In the genomic region with DNA sequence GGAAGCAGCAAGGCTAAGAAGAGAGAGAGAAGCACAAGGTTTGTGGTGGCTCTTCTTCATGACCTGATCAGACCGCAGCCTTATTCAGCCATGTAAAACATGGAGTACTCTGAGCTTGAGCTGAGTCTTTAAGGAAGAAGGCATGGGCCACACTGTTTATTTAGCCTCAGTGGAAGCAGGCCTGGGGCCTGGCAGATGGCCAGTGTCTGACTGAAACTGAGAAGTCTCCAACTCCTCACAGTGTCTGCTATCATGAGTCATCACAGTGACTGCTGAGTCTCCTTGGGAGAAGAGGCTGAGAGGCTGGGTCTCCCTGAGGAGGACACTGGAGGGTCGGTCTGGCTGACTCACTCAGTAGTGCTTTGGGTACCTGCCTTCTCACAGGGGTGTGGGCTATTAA, we compare ENCODE assay signal across 14 mouse cellular contexts. TPM values are rescaled to one million over a fixed set of nuclear protein-coding genes. Genes with fewer than 3 reads are reported as not detected.
DNase-seq lines count a peak whose midpoint lies in the region; ATAC-seq and TF ChIP-seq lines count a peak whose summit lies in the region.
"Had no signal": no experiment of that assay in that cellular context is flagged by ENCODE, and none has a peak within 500 bp of the region (broad histone marks: within the 10 kb centered on the region; RNA-seq: fewer than 3 reads in every experiment).

No protein-coding gene starts in this region.

- no peak for TF ChIP-seq CTCF in MEL (IDR thresholded peaks at IDR 0.05 in 2 of 3, conservative IDR thresholded peaks at IDR 0.05 in 1 of 3; ENCODE audit: control insufficient read depth in 1 of 3, insufficient read depth in 1 of 3, low read depth in 2 of 3, low read length in 3 of 3, poor library complexity in 1 of 3, severe bottlenecking in 1 of 3)
- TF ChIP-seq CTCF in left cerebral cortex, adult 2 months (IDR thresholded peaks at IDR 0.05) = no peak

- intact Hi-C loops in left cerebral cortex, adult 2 months (cut with DNase I) = no loop called here
- intact Hi-C loops in gastrocnemius, postnatal 14 days (cut with DNase I; ENCODE audit: low total_unique reads) = loop anchor here (2.0 kb wide), 1 partner anchor 62 kb away; no protein-coding TSS in a partner anchor

- no peaks in the 10 kb centered on the region for H3K79me2 ChIP-seq in MEL (ENCODE audit: control insufficient read depth, insufficient read depth, low read length, poor library complexity)

- no peaks in the 10 kb centered on the region for H3K27me3 ChIP-seq in MEL (ENCODE audit: control insufficient read depth in 1 of 2, insufficient read depth in 2 of 2, low read length in 2 of 2)

- H3K36me3 ChIP-seq in MEL (ENCODE audit: control insufficient read depth in 1 of 2, insufficient read depth in 2 of 2, low read length in 2 of 2) = no peaks in the 10 kb centered on the region

- no peak for TF ChIP-seq POLR2A in MEL (IDR thresholded peaks at IDR 0.05; ENCODE audit: control insufficient read depth in 1 of 2, insufficient read depth in 1 of 2, low read depth in 1 of 2, low read length in 2 of 2, poor library complexity in 1 of 2)

- no peak overlapping the region for H3K4me3 ChIP-seq in MEL (ENCODE audit: control insufficient read depth in 1 of 2, insufficient read depth in 1 of 2, low read depth in 2 of 2, low read length in 2 of 2)
- H3K4me3 ChIP-seq in left cerebral cortex, adult 2 months = no peak overlapping the region

- no peak for ATAC-seq in inflammation-experienced regulatory T-cells, adult 6 months

- no peaks in the 10 kb centered on the region for H3K9me3 ChIP-seq in MEL (replicated peaks; ENCODE audit: insufficient read depth, low read length)

- H3K4me1 ChIP-seq in MEL (ENCODE audit: control insufficient read depth in 1 of 2, insufficient read depth in 2 of 2, low read length in 2 of 2) = no peaks in the 10 kb centered on the region

- no peak for TF ChIP-seq RAD21 in MEL (IDR thresholded peaks at IDR 0.05; ENCODE audit: low read depth, low read length)

- no peak for TF ChIP-seq EP300 in MEL (IDR thresholded peaks at IDR 0.05; ENCODE audit: low read depth in 1 of 2, low read length in 2 of 2)

- no peak overlapping the region for H3K27ac ChIP-seq in MEL (ENCODE audit: control insufficient read depth, low read depth, low read length)
- no peak overlapping the region for H3K27ac ChIP-seq in left cerebral cortex, adult 2 months

- DNase-seq in kidney, postnatal 10 days = peak; percentile 11
- no peak for DNase-seq in kidney, postnatal 36 days
- DNase-seq in MEL (ENCODE audit: low read depth, low spot score) = peak; percentile 78
- peak; percentile 21 to 26 for DNase-seq in adrenal gland, adult 18-20 months (ENCODE audit: low spot score in 2 of 2)
- peak; percentile 11 to 44 for DNase-seq in left cerebral cortex, adult 2 months (ENCODE audit: extremely low spot score in 1 of 2, low spot score in 2 of 2)
- no peak for DNase-seq in gastrocnemius, postnatal 14 days
- no peak for DNase-seq in urinary bladder, postnatal 10 days (ENCODE audit: low spot score)
- DNase-seq: gastrocnemius, postnatal 36 days; kidney, adult 18-20 months; liver; lung, postnatal 36 days had no signal

- H3K9ac ChIP-seq in MEL (ENCODE audit: control insufficient read depth, low read depth, low read length, poor library complexity, severe bottlenecking) = no peak overlapping the region

TF ChIP-seq in MEL, 35 proteins besides CTCF, POLR2A, EP300 and RAD21:
- TF ChIP-seq TCF12 (IDR thresholded peaks at IDR 0.05; ENCODE audit: low read depth, low read length) = no peak
- no peak for TF ChIP-seq GATA1 (IDR thresholded peaks at IDR 0.05; ENCODE audit: low read depth, low read length)

RNA-seq across cellular contexts. Expression of gene Glra1, which starts 33.6 kb away (rescaled TPM):
- total RNA-seq in MEL (2012; rRNA removed) = not detected in 2 replicates
- not detected for polyA plus RNA-seq in MEL (2012; ENCODE audit: insufficient read depth in 1 of 2, insufficient read length in 2 of 2, low read depth in 1 of 2, low replicate concordance in 2 of 2, missing spikeins in 1 of 2)
- total RNA-seq in adrenal gland, adult 18-20 months (2021) = not detected
- 1 to 10 TPM; 1.5 to 2.1 TPM for total RNA-seq in left cerebral cortex, adult 2 months (2021)
- not detected for total RNA-seq in gastrocnemius, postnatal 14 days (2021)
- polyA plus RNA-seq in inflammation-experienced regulatory T-cells, adult 6 months (2017; shearing (Covaris generic)) = not detected
- total RNA-seq: gastrocnemius, postnatal 36 days; monocyte, adult 5-6 weeks had no signal
- polyA plus RNA-seq: heart, embryonic 16.5 days had no signal

Comparison
In these comparisons a context has a peak if more than half of its experiments do, and no peak if none do; other contexts are left out.
1. DNase-seq: peak in kidney, postnatal 10 days (single experiment), MEL (single experiment), adrenal gland, adult 18-20 months (2 of 2) and left cerebral cortex, adult 2 months (2 of 2); none in kidney, postnatal 36 days (0 of 2), gastrocnemius, postnatal 14 days (single experiment) and urinary bladder, postnatal 10 days (single experiment).